Mouse (Mus musculus) thymus, postnatal 25 days (tissue): ENCODE data around the gene Apbb2.

Source experiments
- DNase-seq: peaks from one replicate; pipeline ENCODE4 v3.0.0; 2022

The Apbb2 gene

GRCm38 (mm10) chr5:66371131-66371530 lies 247.5 kb downstream of the Apbb2 start:
- no peak for DNase-seq

DNA sequence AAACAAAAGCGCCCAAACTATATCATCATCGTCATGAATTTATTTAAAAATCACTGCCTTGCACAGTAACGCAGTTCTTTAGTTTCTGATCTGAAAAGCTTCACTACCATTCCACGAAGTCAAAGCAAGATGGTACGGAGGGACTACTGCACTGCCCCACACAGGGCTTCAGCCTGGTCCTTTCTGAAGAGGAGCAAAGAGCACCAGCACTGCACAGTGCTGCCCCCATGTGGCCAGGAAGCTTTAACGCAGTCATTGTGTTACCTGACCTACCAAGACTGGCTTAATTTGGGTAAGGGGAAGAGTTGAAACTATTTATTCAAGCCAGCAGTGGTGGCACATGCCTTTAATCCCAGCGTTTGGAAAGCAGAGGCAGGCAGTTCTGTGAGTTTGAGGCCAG lies 249.6 kb downstream of the Apbb2 start:
- peak; percentile 41 for DNase-seq

DNA sequence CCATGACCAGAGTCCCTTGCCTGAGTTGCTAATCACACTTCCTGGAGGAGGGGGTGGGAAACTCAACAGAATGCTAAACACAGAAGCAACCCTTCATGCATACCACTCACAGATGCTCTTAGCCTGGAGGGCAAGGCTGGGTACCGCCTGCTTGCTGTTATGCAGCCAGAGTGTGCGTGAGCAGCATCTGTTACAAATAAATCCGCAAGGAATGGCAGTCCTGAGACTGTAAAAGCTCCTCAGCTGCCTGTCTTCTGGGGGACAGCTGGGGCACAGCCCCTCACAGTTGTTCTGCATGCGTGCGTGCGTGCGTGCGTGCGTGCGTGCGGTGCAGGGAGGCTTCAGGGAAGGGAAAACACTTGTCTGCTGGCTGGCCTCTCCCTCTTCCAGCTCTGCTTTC lies 250.9 kb downstream of the Apbb2 start:
- DNase-seq: no peak

- no peak for DNase-seq
Observed at GRCm38 (mm10) chr5:66363274-66364261, 255.0 kb downstream of the Apbb2 start.

- DNase-seq: no peak
Observed at GRCm38 (mm10) chr5:66360739-66361138, 257.8 kb downstream of the Apbb2 start.

- DNase-seq: peak; percentile 32
Observed at GRCm38 (mm10) chr5:66359742-66360423, 258.7 kb downstream of the Apbb2 start.

DNA sequence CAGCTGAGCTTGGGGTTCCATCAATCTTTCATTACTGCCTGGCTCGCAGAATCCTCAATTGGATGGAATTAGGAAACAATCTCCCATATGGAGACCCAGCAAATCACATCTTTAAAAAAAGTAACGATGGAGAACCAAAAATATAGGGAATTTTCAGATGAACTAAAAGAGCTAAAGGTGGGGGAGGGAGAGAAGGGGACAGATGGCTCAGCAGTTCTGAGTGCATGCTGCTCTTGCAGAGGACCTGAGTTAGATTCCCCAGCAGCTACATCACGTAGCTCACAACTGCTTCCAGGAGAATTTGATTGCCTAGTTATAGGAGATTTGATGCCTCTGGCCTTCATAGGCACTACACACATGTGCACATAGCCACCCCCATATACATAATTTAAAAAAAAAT lies 263.4 kb downstream of the Apbb2 start:
- DNase-seq: no peak

GRCm38 (mm10) chr5:66353876-66354275 lies 264.7 kb downstream of the Apbb2 start:
- DNase-seq: no peak

DNA sequence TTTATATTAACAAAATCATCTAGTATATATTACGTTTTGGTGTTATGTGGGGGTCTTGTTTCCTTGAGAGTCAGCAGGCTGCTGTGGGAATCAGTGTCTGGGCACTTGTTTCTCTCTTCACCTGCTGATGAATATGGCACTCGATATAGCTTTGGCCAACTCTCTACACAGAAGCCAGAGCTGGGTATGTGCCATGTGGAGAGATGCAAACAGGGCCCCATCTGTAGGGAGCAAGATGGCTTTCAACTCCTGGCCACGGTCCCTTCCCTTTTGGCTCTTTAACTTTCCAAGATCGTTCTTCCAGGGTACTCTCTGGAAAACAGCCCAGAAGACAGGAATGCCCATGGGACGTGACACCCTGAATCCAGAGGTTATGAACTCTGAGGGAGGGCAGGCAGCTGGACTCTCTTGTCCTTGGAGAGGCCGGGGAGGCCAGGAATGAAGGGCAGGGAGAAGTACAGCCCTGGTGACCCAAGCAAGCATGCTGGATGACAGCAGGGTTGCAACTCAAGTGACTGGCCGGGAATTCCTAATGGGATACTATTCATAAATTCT lies 266.7 kb downstream of the Apbb2 start:
- no peak for DNase-seq

- DNase-seq: no peak
Observed at GRCm38 (mm10) chr5:66351064-66351463, 267.5 kb downstream of the Apbb2 start.

DNA sequence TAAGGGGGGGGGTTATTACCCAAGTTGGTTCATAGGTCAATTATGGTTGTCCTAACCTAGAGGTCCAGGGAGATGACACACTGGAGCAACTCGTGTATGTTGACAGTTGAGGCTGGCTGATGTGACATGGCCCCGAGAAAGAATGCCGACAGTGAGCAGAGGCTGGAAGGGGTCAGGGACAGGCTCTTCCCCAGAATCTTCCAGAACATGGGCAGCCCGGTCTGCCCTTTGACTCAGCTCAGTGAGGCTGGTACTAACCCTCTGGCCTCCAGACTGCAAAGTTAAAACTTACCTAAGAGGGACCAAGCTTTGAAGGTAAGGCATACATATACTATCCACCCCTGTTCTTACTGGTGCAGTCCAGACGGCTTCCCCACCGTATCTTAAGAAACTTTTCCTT lies 268.0 kb downstream of the Apbb2 start:
- DNase-seq: no peak

DNA sequence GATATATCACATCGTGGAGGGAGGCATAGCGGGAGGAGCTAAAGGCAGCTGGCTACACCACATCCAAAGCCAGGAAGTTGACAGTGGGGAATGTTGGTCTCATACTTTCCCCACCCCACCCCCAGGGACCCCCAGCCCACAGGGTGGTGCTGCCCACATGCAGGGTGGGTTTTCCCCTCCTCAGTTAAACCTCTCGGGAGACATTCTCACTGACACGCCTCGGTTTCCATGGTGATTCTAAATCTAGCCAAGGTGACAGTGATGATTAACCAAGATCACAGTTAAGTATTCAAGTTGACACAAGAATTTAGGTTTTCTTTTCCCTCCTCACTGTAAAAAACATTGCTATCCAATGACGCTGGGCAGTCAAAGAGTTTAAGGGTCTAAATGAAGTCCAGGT lies 270.2 kb downstream of the Apbb2 start:
- no peak for DNase-seq

- DNase-seq: no peak
Observed at GRCm38 (mm10) chr5:66346756-66347155, 271.8 kb downstream of the Apbb2 start.

DNA sequence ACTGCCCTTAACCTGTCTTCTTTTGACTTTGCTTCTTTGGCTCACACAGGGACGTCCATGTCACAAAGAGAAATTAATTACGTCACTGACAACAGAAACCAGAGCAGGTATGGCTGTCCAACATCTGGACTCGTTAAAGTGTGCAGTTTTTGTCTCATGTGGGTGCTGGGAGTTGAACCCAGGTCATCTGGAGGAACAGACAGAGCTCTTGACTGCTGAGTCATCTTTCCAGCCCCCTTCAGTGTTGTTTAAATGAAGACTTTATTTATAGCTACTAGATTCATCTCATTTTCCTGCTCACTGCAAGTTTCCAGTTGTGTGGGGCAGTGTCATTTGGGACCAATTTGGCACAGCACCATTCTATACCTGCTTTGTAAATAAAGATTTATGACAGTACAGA lies 273.4 kb downstream of the Apbb2 start:
- no peak for DNase-seq

- DNase-seq: no peak
Observed at GRCm38 (mm10) chr5:66344182-66344581, 274.4 kb downstream of the Apbb2 start.

DNA sequence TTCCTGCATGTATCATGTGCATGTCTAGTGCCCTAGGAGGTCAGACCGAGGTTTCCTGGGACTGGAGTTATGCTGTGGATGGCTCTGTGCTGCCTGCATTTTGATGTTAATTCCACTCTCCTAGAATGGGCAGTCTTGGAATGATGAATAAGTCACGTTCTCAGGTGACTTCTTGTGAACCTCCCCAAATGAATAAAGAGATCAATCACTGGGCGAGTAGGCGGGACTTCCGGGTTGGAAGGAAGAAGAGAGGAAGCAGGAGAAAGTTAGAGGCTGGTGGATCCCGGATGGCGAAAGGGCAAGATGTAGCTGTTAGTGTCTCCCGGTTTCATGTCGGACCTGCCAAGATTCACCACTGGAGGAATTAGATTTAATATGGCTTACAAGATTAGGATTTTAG lies 276.3 kb downstream of the Apbb2 start:
- no peak for DNase-seq

DNA sequence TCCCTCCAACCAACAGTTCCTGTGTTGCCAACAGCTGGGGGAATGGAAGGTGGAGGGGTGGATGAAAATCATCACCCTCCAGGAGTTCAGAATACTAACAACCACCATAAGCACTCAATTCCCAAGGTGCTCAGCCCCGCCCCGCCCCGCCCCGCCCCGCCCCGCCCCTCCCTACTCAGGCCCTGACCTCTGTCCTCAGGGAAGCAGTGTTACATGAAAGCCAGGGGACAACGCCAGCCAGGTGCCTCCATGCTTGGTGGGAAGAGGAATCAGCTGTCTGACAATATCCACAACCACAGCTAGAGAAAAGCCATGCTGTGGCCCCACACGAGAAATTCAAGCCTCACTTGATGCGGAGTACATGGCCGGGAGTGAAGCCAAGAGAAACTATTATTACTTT lies 276.7 kb downstream of the Apbb2 start:
- DNase-seq: no peak

DNA sequence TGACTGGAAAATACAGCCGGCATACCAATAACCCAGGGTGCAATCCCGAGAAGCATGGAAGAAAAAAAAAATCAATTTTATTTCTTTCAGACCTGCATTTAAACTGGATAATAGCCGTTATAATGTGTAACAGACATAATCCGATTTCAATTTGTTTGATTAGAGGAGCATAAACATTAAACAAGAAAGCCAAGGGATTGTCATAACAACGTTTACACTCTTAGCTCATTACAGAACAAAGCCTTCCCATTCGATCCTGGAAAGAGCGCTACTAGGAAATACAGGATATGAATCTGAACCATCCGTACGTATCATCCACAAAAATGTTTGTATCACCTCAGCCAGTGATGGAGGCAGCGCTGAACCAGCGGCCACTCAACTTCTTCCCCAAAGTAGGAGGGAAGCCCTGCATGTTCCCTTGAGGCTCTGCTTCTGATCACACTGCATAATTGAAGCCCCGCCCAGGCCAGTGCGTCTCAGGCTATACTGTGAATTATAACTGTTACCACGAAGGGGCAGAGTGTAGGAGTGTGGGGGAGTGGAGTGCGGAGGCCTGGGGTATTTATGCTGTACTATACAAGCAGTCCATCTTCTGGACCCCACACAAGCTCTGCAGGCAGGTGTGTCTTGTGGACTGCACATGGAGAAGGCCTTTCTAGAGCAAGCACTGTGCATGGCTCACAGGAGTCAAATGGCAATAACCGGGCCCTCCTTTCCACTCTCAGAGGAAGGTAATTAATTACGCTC lies 278.1 kb downstream of the Apbb2 start:
- DNase-seq: no peak

DNA sequence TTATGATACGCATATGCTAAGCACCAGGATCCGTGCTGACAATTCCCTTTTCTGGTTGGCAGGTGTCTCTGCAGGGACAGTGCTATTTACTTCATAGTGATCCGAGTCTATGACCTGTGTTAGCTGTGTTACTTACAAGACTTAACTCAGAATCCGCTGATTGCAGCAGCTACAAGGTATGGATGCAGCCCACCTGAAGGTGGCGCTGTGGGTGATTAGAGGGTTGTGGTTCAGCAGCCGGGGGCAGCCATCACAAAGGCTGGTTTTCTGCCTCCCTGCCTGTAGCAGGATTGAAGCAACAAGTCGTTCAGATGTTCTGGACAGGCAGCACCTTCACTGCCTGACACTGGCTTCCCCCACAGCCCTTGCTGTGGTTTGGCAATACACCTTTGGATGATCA lies 280.0 kb downstream of the Apbb2 start:
- DNase-seq: peak; percentile 16

DNA sequence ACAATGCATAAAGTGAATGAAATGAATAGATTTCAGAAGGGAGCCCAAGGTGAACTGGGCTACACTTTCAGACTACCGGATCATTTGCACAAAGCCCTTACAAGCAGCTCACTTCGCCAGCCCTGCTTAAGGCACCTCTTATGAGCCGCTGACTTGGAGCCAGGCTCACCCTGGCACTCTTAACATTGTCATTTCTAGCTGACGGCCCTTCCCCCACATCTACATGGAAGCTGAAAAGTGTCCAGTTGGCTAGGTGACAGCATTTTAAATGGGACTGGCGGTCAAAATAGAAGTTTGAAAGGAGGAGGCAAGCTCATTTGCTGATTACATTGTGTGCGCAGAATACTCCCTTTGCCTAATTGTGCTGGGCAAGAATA lies 280.6 kb downstream of the Apbb2 start:
- DNase-seq: no peak

GRCm38 (mm10) chr5:66337025-66337968 lies 281.3 kb downstream of the Apbb2 start:
- peak; percentile 55 for DNase-seq

DNA sequence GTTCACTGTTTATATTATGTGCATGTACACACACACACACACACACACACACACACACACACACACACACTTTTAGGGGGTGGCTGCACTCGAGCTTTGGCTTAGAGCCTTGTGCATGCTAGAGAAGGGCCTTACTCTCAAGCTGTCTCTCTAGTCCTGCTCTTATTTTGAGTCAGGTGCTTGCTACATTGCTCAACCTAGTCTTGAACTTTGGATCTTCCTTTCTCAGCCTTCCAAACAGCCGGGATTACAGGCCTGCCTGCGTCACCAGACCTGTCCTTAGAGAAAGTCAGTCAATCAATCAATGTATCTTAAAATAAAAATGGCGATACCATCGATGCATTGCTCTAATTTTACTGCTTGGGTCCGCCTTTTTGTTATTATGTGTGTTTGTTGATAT lies 287.8 kb downstream of the Apbb2 start:
- DNase-seq: no peak
